Mouse (Mus musculus): ENCODE measurements around the gene Ccnl2. TPM values are rescaled to one million over a fixed set of nuclear protein-coding genes. Genes with fewer than 3 reads are reported as not detected.
A peak's percentile ranks its signal among the peaks of the same experiment; 100 is the strongest.

The Ccnl2 gene
- total RNA-seq (2021) = 10 to 100 TPM; 35.6 to 37.8 TPM

DNA sequence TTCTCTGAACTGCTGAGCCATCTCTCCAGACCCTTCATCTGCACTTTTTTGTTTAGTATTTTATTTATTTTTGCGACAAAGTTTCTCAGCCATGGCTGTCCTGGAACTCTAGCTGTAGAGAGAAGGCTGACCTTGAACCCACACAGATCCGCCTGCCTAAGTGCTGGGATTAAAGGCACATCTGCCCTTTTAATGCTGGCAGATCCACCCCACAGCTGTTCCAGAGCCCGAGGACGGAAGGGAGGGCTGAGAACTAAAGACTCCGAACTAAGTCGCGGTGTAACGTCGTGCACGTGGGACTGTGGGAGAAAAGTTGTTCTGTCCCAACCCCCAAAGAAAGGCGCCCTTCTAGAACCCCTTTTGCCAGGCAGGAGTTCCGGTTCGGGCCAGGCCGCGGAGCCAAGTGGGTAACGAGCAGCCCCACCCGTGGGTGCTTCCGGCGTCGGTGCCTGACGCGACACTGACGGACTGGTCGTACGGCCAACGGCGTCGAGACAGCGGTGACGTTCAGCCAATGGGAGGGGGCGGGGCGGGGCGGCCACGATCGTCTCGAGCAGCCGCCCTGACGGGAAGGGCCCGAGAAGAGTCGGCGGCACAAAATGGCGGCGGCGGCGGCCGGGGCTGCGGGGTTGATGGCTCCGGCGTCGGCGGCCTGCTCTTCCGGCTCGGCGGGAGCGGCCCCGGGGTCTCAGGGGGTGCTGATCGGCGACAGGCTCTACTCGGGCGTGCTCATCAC is at the start of gene Ccnl2:
Ccnl2 (plus strand) TSS at position 561 of the 736 bp plus-strand sequence.
- DNase-seq (ENCODE audit: low spot score) = peak; percentile 91
- intact Hi-C loops (cut with DNase I) = loop anchor here (2.0 kb wide), 1 partner anchor 19 kb away; the partner anchor contains the start of gene Aurkaip1

DNA sequence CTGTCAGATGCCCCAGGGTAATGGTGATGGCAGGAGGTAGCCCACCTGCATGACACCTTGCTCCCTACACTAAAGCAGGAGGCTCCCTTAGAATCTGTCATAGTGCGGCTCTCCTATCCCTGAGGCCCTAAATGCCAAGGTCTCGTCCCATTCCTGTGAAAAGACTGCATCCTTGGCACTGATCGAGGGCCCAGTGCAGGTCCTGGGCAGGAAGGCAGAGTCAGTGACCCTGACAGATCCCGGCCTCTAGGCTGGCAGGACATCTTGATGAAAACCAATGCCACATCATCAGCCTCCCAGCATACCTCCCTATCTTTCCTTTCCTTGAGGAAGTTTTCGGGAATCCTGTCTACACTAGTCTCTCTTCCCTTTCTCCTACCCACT is 42.8 kb upstream of the Ccnl2 start:
- no peak for DNase-seq (ENCODE audit: low spot score)
- intact Hi-C loops (cut with DNase I) = loop anchor here (5.0 kb wide), 1 partner anchor 33 kb away; the partner anchor contains the start of gene Mrpl20

DNA sequence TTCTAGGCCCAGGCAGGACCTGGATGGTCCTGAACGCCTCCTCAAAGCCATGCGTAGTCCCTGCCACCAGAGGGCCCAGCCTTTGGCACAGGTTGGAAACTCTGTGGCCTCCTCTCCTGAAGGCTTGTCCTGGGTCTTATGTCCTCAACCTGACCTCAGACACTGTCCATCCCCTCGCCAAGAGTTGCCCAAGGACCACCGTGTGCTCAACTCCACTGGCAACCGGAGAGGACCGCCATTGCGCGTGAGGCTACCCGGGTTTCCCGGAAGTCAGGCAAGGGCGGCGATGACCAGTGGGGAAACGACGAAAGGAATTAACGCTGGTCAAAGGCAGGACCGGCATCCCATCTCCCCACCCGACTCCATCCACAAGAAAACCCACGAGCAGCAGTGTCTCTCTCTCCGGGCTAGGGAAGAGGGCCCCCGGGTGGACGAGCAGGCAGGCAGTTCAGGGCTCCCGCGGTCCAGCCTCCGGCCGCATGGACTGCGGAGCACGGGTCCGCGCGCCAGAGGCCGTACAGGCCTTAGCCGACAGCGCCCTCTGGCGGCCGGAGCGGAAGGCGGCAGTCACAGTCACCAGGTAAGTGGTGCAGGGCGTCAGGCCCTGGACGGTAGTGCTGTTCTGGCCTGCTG is 42.3 kb upstream of the Ccnl2 start:
- DNase-seq (ENCODE audit: low spot score) = peak; percentile 76
- intact Hi-C loops (cut with DNase I) = loop anchor here (2.0 to 5.0 kb wide), 2 partner anchors 32 to 49 kb away; partner anchors contain the start of gene Mrpl20

DNA sequence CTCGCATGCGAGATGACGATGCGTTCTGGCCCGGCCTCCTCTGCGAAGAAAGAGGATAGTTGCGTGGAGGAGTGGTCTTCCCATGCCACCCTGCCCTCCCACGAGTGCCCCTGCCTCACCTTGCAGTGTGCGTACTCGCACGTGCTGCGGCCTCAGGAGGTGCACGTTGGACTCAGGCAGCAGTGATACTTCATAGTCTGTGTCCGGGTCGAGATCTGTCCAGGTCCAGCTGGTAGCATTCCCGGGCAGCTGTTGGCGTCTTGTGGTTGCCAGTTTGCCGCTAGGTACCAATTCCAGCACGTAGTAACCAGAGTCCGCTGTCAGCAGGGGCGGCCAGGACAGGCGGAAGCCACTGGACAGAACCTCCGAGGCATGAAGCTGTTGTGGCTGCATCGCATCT is 41.7 kb upstream of the Ccnl2 start:
- DNase-seq (ENCODE audit: low spot score) = no peak
- intact Hi-C loops (cut with DNase I) = loop anchor here (1.0 to 2.0 kb wide), 2 partner anchors 15 to 50 kb away; partner anchors contain the start of gene Tmem88b

- intact Hi-C loops (cut with DNase I) = loop anchor here (1.0 to 2.0 kb wide), 2 partner anchors 14 to 51 kb away; partner anchors contain the start of gene Tmem88b
- DNase-seq (ENCODE audit: low spot score) = no peak
These were observed 40.6 kb upstream of the Ccnl2 start for GRCm38 (mm10) chr4:155771706-155772105.

GRCm38 (mm10) chr4:155772786-155773185 is 39.5 kb upstream of the Ccnl2 start:
- intact Hi-C loops (cut with DNase I) = no loop called here
- no peak for DNase-seq (ENCODE audit: low spot score)

DNA sequence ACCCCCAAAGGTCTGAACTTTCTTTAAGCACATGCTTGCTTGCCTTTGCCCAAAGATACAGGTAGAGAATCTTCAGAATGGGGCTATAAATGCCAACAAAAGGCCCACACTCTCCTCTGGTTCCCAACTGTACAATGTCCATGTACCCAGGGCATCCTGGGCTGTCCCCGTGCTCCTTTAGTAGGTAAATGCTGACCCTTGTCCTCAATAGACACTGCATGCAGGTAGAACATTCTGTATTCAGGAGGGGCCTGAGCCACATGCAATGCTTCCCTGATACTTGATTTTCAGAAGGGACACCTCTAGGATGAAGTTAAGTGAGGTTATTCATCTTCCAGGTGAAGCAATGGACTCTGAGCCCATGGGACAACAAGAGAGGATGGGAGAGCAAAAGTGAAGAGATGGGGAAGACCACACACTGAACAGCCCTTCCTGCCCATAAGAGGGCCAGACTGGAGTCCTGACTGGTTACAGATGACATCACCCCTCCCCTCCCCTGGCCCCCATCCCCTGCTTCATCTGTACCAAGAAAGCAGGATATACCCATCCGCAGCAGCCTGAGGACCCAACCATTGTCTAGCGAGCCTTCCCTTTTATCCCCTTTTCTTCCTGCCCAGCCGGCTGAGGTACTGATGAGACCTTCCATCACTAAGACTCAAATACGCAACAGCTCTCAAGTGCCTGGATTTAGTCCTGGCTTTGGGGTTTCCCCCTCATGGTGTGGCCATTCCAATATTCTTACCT is 38.8 kb upstream of the Ccnl2 start:
- intact Hi-C loops (cut with DNase I) = no loop called here
- no peak for DNase-seq (ENCODE audit: low spot score)

GRCm38 (mm10) chr4:155774280-155774754 is 38.0 kb upstream of the Ccnl2 start, which contains the start of gene Vwa1:
Vwa1 (minus strand) TSS chr4:155774698.
- peak; percentile 82 for DNase-seq (ENCODE audit: low spot score)
- intact Hi-C loops (cut with DNase I) = no loop called here

DNA sequence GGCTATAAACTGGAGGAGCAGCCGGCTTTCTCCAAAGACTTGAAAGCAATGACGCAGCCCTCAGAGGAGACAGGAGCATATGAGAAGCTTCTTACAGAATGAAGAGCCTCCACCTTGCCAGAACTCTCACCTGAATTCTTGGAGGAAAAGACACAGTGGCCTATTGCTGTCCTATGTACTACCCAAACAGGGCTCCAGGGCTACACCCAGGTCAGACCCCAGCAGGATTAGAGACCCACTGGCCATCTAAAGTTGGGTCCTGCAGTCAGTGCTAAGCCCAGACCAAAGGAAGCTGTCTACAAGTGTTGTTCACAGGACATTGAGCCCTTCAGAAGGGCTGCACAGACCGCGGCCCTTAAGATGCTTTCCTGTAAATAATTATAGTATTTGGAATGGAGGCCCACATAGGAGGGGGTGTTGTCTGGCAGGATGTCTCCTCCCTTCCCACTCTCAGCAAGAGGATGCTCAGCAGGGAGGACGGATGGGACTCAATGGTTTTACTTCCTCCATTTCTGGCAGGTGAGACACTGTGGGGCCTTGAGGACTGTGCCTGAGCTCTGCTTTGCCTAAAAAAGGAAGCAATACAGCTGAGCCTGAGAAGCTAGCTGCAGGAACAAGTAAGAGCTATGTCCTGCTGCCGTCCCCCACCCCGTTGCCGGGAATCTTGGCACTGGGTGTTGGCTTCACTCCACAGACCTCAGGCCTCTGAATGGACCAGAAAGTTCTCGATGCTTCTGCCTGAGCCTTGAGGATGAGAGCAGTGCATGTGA is 37.1 kb upstream of the Ccnl2 start:
- intact Hi-C loops (cut with DNase I) = no loop called here
- DNase-seq (ENCODE audit: low spot score) = peak; percentile 78

- no peak for DNase-seq (ENCODE audit: low spot score)
These were observed 36.4 kb upstream of the Ccnl2 start for GRCm38 (mm10) chr4:155775855-155776254.

DNA sequence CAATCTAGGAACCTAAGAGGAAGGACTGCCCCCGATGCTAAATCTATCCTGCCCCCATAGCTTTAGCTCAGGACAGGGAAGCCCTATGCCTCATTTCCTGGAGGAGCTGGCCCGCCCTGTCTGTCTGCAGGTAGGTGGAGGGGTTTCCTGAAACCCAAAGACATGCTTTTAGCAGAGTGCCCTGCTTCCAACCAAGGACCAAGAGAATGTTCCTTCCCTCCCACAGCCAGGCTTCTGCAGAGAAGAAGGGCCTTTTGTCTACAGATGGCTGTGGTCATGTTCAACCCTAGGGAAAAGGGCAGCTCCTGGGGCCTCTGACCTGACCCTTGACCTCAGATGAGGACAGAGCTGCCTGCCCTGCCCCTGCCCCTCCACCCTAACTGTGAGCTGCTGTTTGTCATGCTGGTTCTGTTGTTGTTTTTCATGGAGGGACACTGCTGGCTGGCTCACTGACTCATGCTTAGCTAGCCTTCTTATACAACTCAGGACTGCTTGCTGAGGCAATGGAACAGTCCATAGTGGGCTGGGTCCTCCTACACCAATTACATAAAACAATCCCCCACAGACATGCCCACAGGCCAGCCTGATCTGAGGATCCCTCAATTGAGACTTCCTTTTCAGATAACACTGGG is 35.5 kb upstream of the Ccnl2 start:
- no peak for DNase-seq (ENCODE audit: low spot score)
- intact Hi-C loops (cut with DNase I) = no loop called here

More at GRCm38 (mm10) chr4:155775855-155776254, 36.4 kb upstream of the Ccnl2 start:
- intact Hi-C loops (cut with DNase I) = no loop called here

DNA sequence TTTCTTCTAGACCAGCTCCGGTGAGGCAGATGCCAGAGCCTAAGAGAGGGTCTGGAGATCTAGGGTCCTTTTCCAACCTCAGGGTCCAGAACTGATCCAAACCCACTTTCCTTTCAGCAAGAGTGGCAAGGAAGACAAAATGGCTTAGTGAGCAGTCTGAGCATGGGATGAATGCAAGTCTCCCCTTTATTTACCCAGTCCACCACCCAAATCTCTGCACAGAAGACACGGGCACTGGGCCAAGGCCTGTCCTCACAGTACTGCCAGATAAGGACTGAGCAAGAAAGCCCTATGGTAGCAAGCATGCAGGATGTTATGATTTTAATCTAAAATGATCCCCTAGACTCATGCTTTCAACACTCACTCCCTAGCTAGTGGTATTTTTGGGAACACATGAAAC is 34.5 kb upstream of the Ccnl2 start:
- intact Hi-C loops (cut with DNase I) = no loop called here
- DNase-seq (ENCODE audit: low spot score) = no peak

- intact Hi-C loops (cut with DNase I) = no loop called here
- no peak for DNase-seq (ENCODE audit: low spot score)
These were observed 32.8 kb upstream of the Ccnl2 start for GRCm38 (mm10) chr4:155779498-155779897.

DNA sequence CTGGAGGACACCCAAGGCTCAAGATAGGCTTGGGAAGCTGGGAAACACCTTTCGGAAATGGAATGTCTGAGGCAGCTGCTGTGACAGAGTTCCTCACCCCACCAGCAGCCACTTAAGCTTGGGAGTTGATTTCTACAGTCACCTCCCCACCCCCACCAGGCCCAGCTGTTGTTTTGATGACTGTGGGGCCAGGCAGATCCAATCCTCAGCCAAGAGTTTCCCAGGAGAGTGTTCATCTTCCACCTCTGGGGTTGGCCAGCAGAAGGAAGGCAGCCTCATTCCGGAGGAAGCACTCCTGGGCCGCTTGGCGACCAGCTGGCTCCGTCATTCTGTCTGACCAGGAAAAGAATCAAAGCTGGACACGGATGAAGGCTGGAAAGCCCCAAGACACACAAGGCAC is 31.4 kb upstream of the Ccnl2 start:
- intact Hi-C loops (cut with DNase I) = no loop called here
- DNase-seq (ENCODE audit: low spot score) = peak; percentile 78

GRCm38 (mm10) chr4:155783486-155784080 is 28.7 kb upstream of the Ccnl2 start:
- no peak for DNase-seq (ENCODE audit: low spot score)
- intact Hi-C loops (cut with DNase I) = no loop called here

GRCm38 (mm10) chr4:155784081-155784701 is 28.1 kb upstream of the Ccnl2 start:
- intact Hi-C loops (cut with DNase I) = no loop called here

GRCm38 (mm10) chr4:155785246-155785645 is 27.0 kb upstream of the Ccnl2 start:
- DNase-seq (ENCODE audit: low spot score) = no peak
- intact Hi-C loops (cut with DNase I) = loop anchor here (1.0 kb wide), 1 partner anchor 14 kb away; no protein-coding TSS in a partner anchor

More at GRCm38 (mm10) chr4:155784081-155784701, 28.1 kb upstream of the Ccnl2 start:
- peak; percentile 69 for DNase-seq (ENCODE audit: low spot score)

DNA sequence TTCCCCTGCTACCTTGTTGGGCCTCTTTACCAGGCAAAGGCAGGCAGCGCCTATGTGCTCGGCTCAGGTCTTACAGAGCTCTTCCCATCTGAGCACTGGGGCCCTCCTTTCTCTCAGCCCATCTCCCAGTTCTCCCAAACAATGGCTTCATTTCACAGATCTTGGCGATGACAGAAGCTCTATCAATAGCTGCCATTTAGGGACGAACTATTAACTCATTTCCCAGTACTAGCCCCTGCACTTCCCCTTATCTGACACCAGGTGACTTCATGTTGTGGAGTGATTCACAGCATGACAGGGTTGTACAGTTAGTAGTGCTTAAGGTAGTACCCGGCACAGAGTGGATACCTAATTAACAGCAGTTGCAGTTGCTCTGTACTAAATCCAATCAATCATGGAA is 26.5 kb upstream of the Ccnl2 start, which contains the start of gene Tmem88b:
Tmem88b (minus strand) TSS at position 56 of the 400 bp plus-strand sequence.
- intact Hi-C loops (cut with DNase I) = loop anchor here (1.0 kb wide), 1 partner anchor 15 kb away; no protein-coding TSS in a partner anchor

More for the DNA sequence above, 26.5 kb upstream of the Ccnl2 start, which contains the start of gene Tmem88b:
- no peak for DNase-seq (ENCODE audit: low spot score)

All from heart, postnatal 25 days (tissue).